In genomic region chr9:67875337-67875736, GRCm38 (mm10) we compare ENCODE assay signal across 8 mouse cellular contexts. TPM values are rescaled to one million over a fixed set of nuclear protein-coding genes. Genes with fewer than 3 reads are reported as not detected.
A peak's percentile ranks its signal among the peaks of the same experiment; 100 is the strongest.
DNase-seq lines count a peak whose midpoint lies in the region; ATAC-seq and TF ChIP-seq lines count a peak whose summit lies in the region.

No protein-coding gene starts in this region.

- DNase-seq in heart, adult 2 months: peak; percentile 12 to 27
- DNase-seq in heart, adult 11 months: no peak
- DNase-seq in CD4-positive helper T cell, adult 2 months (ENCODE audit: low read depth, low spot score): peak; percentile 30
- DNase-seq in lung, adult 18-20 months: peak; percentile 20 to 52
- peak; percentile 18 for DNase-seq in yolk sac, embryonic 10.5 days (ENCODE audit: low spot score)
- DNase-seq in spleen, postnatal 14 days (ENCODE audit: low spot score in 2 of 2): no peak

- H3K4me1 ChIP-seq in heart, adult 2 months (ENCODE audit: control insufficient read depth, insufficient read depth, low read length): no peaks in the 10 kb centered on the region
- H3K4me1 ChIP-seq in bone marrow, adult 2 months (ENCODE audit: control insufficient read depth, insufficient read depth, low read length): peaks cover 1% of the 10 kb centered on the region; the same call in 1 of the 2 replicates
- no peaks in the 10 kb centered on the region; the same call in 1 of the 2 replicates for H3K4me1 ChIP-seq in heart, embryonic 12.5 days (replicated peaks)

- no peaks in the 10 kb centered on the region for H3K79me2 ChIP-seq in heart, adult 2 months (replicated peaks; ENCODE audit: control insufficient read depth, insufficient read depth, low read length)

- no peaks in the 10 kb centered on the region for H3K9me3 ChIP-seq in heart, embryonic 12.5 days (replicated peaks)

- intact Hi-C loops in heart, adult 2 months (cut with DNase I): loop anchor here (1.0 to 5.0 kb wide), 2 partner anchors 47 to 118 kb away; partner anchors contain the start of gene C2cd4b

- ATAC-seq in heart, embryonic 12.5 days (ENCODE audit: insufficient number of reproducible peaks, low FRiP score): peak; percentile 54

- no peak overlapping the region for H3K4me3 ChIP-seq in heart, adult 2 months
- no peak overlapping the region for H3K4me3 ChIP-seq in bone marrow, adult 2 months (replicated peaks; ENCODE audit: control insufficient read depth, low read depth, low read length)
- H3K4me3 ChIP-seq in heart, embryonic 12.5 days: no peak overlapping the region

- no peak for TF ChIP-seq POLR2A in heart, adult 2 months (IDR thresholded peaks at IDR 0.05; ENCODE audit: insufficient read depth, low read depth, low read length)
- no peak for TF ChIP-seq POLR2A in bone marrow, adult 2 months (IDR thresholded peaks at IDR 0.05; ENCODE audit: borderline replicate concordance, control insufficient read depth, low read depth, low read length)

- no peaks in the 10 kb centered on the region for H3K27me3 ChIP-seq in heart, adult 2 months (ENCODE audit: control insufficient read depth, insufficient read depth, low read length)
- no peaks in the 10 kb centered on the region for H3K27me3 ChIP-seq in heart, embryonic 12.5 days (replicated peaks)

- H3K4me2 ChIP-seq in heart, embryonic 12.5 days: no peak overlapping the region

- peak; percentile 81 for TF ChIP-seq CTCF in heart, adult 2 months (IDR thresholded peaks at IDR 0.05)
- peak; percentile 77 for TF ChIP-seq CTCF in bone marrow, adult 2 months (IDR thresholded peaks at IDR 0.05; ENCODE audit: control insufficient read depth, insufficient read depth, low read length)

- no peaks in the 10 kb centered on the region for H3K36me3 ChIP-seq in heart, adult 2 months (ENCODE audit: control insufficient read depth, insufficient read depth, low read length)
- peaks cover 18% of the 10 kb centered on the region; the same call in 1 of the 2 replicates for H3K36me3 ChIP-seq in heart, embryonic 12.5 days

- no peak for TF ChIP-seq EP300 in heart, adult 2 months (IDR thresholded peaks at IDR 0.05; ENCODE audit: insufficient read depth, low read depth, low read length)

- 44% methylated on average over 2 of the region's 2 CpGs for WGBS in heart, adult 2 months
- 42% methylated on average over 2 of the region's 2 CpGs for WGBS in bone marrow, adult 2 months
- WGBS in heart, embryonic 12.5 days: 54% methylated on average over 2 of the region's 2 CpGs

- H3K9ac ChIP-seq in heart, adult 2 months (ENCODE audit: low read depth, low read length): no peak overlapping the region
- H3K9ac ChIP-seq in heart, embryonic 12.5 days: no peak overlapping the region

- no peak overlapping the region for H3K27ac ChIP-seq in heart, adult 2 months
- H3K27ac ChIP-seq in bone marrow, adult 2 months (ENCODE audit: control insufficient read depth, insufficient read depth, low read depth, low read length, poor library complexity): no peak overlapping the region
- H3K27ac ChIP-seq in heart, embryonic 12.5 days (ENCODE audit: poor library complexity, severe bottlenecking): no peak overlapping the region; the same call in 1 of the 2 replicates

RNA-seq across cellular contexts. Expression of gene Vps13c, which starts 35.1 kb away (rescaled TPM):
- total RNA-seq in heart, adult 2 months (2021): 10 to 100 TPM; 41.1 to 51.1 TPM
- polyA plus RNA-seq in heart, adult 2 months (2012; rRNA removed): 6.5 and 13.2 TPM in 2 replicates
- 4.0 and 8.8 TPM in 2 replicates for polyA plus RNA-seq in bone marrow, adult 2 months (2011; ENCODE audit: insufficient read depth, insufficient read length, low replicate concordance, missing spikeins)
- polyA plus RNA-seq in heart, embryonic 12.5 days (2016; fragmentation: Nextera tagmentation; extraction: Ambion mirVana): 6.3 and 7.0 TPM in 2 replicates

RNA-seq across cellular contexts. Expression of gene C2cd4a, which starts 43.2 kb away (rescaled TPM):
- total RNA-seq in heart, adult 2 months (2021): not detected
- 0.08 TPM in 1 of 2 replicates, not detected in the other for polyA plus RNA-seq in heart, adult 2 months (2012; rRNA removed)
- polyA plus RNA-seq in bone marrow, adult 2 months (2011; ENCODE audit: insufficient read depth, insufficient read length, low replicate concordance, missing spikeins): not detected in 2 replicates
- polyA plus RNA-seq in heart, embryonic 12.5 days (2016; fragmentation: Nextera tagmentation; extraction: Ambion mirVana): 0.22 and 0.28 TPM in 2 replicates

Comparison
In these comparisons a context has a peak if more than half of its experiments do, and no peak if none do; other contexts are left out.
1. DNase-seq: peak in heart, adult 2 months (2 of 2), CD4-positive helper T cell, adult 2 months (single experiment), lung, adult 18-20 months (2 of 2) and yolk sac, embryonic 10.5 days (single experiment); none in heart, adult 11 months (single experiment) and spleen, postnatal 14 days (0 of 2).